Mouse (Mus musculus) thymus, adult 2 months (tissue): ENCODE measurements around the gene Apex2. TPM values are rescaled to one million over a fixed set of nuclear protein-coding genes. Genes with fewer than 3 reads are reported as not detected.

Experiments
- DNase-seq: peaks from one replicate; pipeline ENCODE4 v3.0.0; 2021
- H3K27ac ChIP-seq: fragments of 200-500 bp; 2 replicates; pipeline ENCODE4 v1.5.1; 2012; ENCODE audit warnings: low read length, control low read depth; ENCODE audit not compliant: control insufficient read depth, insufficient read depth
- H3K27me3 ChIP-seq: fragments of 200-500 bp; 2 replicates; pipeline ENCODE4 v1.6.1; 2012; ENCODE audit warnings: mild to moderate bottlenecking, low read length, moderate library complexity, mixed read lengths; ENCODE audit not compliant: control insufficient read depth, insufficient read depth
- H3K36me3 ChIP-seq: fragments of 200-500 bp; 2 replicates; pipeline ENCODE4 v1.6.1; 2012; ENCODE audit warnings: mild to moderate bottlenecking, low read length, moderate library complexity; ENCODE audit not compliant: control insufficient read depth, insufficient read depth
- H3K4me1 ChIP-seq: fragments of 200-500 bp; replicated peaks from 2 replicates; pipeline ENCODE4 v1.6.1; 2012; ENCODE audit warnings: low read length; ENCODE audit not compliant: control insufficient read depth, insufficient read depth
- H3K4me3 ChIP-seq: fragments of 200-500 bp; 2 replicates; pipeline ENCODE4 v1.5.1; 2012; ENCODE audit warnings: mild to moderate bottlenecking, low read length, control low read depth, moderate library complexity; ENCODE audit not compliant: control insufficient read depth, insufficient read depth
- CTCF ChIP-seq: fragments of 200-500 bp; IDR thresholded peaks from 2 replicates; pipeline ENCODE4 v1.5.1; 2012; ENCODE audit warnings: mild to moderate bottlenecking, control low read depth, low read length, moderate library complexity, borderline replicate concordance; ENCODE audit not compliant: control insufficient read depth, poor library complexity, insufficient read depth; ENCODE audit errors: extremely low read depth
- POLR2A ChIP-seq: fragments of 200-500 bp; IDR thresholded peaks from 2 replicates; pipeline ENCODE4 v1.6.1; 2012; ENCODE audit warnings: mild to moderate bottlenecking, low read length, control low read depth, moderate library complexity; ENCODE audit not compliant: control insufficient read depth, poor library complexity, insufficient read depth; ENCODE audit errors: extremely low read depth
- WGBS: fragments of 180-500 bp; shearing (Covaris S2); methylation state at CpG from one replicate; pipeline ENCODE4 v1.1.7; 2018; 5-methylcytosine and 5-hydroxymethylcytosine counted together
- polyA plus RNA-seq: library from polyadenylated mRNA; depleted of rRNA; stranded (reverse); fragments of >200 nt; gene quantifications from 2 replicates; pipeline ENCODE4 v1.2.3, GENCODE M21; 2012

The Apex2 gene
- polyA plus RNA-seq, 1 experiment: 25.8 TPM

DNA sequence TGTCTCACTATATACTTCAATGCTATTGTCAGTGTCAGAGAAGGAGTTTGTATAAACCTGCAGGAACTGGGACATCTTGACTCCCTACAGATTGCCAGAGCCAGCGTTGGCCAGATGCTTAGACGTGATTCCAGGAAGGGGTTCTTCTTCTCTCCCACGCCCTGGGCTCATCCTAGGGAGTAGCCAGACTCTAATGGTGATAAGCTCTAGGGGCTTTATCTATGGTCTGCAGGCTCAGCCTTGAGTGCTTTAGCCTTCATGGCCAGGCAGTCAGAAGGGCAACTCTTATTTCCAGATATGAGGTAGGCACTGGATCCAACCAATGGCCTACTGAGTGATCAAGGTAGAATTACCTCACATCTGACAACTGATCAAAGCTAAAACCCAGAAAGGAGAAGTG is 40.0 kb downstream of the Apex2 start:
- no peak overlapping the region for H3K27ac ChIP-seq

DNA sequence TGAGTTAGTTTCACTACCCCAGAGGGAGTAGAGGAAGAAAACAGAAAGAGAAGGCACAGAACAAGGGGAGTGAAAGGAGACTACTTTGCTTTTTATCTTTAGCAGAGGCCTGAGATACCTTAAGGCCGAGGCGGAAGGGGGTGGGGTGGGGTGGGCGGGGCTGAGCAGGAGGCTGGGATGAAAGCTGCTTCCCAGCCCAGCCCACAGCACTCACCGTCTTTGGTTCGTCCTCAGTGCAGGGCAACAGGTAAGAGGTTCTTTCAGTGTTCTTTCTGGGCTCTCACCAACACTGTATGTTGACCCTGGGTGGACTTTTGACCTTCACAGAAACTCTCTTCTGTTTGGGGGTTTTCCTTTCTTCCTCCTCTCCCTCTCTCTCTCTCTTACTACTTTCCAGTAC is 42.4 kb downstream of the Apex2 start, which contains the start of gene Alas2:
Gene Alas2 (plus strand): TSS at position 137 of the 400 bp plus-strand sequence.
- WGBS: 86% methylated on average over 5 of the region's 5 CpGs
- no peak for TF ChIP-seq CTCF
- no peak for TF ChIP-seq POLR2A
- no peaks in the 10 kb centered on the region for H3K27me3 ChIP-seq
- no peaks in the 10 kb centered on the region for H3K4me1 ChIP-seq
- no peaks in the 10 kb centered on the region for H3K36me3 ChIP-seq
- no peak for DNase-seq
- no peak within 1 kb of the TSS for H3K4me3 ChIP-seq
- H3K27ac ChIP-seq: no peak within 1 kb of the TSS

More for the DNA sequence above, 40.0 kb downstream of the Apex2 start:
- H3K36me3 ChIP-seq: no peaks in the 10 kb centered on the region
- no peaks in the 10 kb centered on the region for H3K4me1 ChIP-seq
- no peak for TF ChIP-seq POLR2A
- TF ChIP-seq CTCF: no peak
- no peaks in the 10 kb centered on the region for H3K27me3 ChIP-seq
- DNase-seq: no peak
- no peak overlapping the region for H3K4me3 ChIP-seq
- WGBS: 100% methylated on average over 3 of the region's 3 CpGs

DNA sequence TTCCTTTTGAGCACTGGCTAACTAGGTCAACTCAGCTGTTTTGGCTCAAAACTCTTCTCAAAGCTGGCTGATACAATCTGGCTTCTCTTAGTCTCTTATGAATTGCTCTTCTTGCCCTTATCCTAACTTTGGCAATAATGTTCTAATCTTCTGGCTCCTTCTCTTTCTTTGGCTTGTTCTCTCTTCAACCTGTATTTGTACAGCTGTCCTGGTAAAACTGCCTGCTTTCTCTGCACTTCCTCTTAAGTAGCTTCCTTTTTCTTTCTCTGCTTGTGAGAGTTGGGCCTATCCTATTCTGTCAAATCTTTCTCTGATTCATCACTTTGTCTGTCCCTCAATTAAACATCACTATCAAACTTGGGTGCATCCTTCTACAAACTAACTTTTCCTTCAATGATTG is 48.0 kb downstream of the Apex2 start:
- H3K27me3 ChIP-seq: no peaks in the 10 kb centered on the region
- H3K27ac ChIP-seq: no peak overlapping the region
- TF ChIP-seq CTCF: no peak
- no peak for TF ChIP-seq POLR2A
- H3K36me3 ChIP-seq: no peaks in the 10 kb centered on the region
- H3K4me1 ChIP-seq: no peaks in the 10 kb centered on the region
- DNase-seq: no peak
- no peak overlapping the region for H3K4me3 ChIP-seq

GRCm38 (mm10) chrX:150540111-150540510 is 49.6 kb downstream of the Apex2 start:
- Histone ChIP-seq H3K27ac (no peak overlapping the region), H3K27me3 (no peaks in the 10 kb centered on the region), H3K4me3 (no peak overlapping the region), H3K36me3 (no peaks in the 10 kb centered on the region), H3K4me1 (no peaks in the 10 kb centered on the region)
- 84% methylated on average over 2 of the region's 2 CpGs for WGBS
- no peak for DNase-seq
- TF ChIP-seq CTCF (no peak), POLR2A (no peak)

DNA sequence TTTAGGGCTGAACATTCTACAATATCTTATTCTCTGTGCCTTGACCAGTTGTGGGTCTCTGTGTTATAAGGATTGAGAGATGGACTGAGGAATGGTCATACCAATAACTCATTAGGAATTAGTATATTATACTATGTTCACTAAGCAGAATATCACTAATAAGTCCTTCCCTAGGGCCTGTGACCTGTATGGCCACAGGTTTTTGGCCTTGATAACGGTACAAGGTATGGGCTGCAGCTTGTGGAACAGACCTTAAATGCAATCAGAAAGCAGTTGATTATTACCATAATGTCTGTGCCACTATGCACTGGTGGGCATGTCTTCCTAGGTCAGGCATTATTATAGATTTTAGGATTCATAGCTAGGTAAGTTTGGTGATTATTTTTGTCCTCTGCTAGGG is 73.2 kb downstream of the Apex2 start:
- 100% methylated on average over 1 of the region's 1 CpGs for WGBS
- DNase-seq: no peak
- no peaks in the 10 kb centered on the region for H3K4me1 ChIP-seq
- no peak overlapping the region for H3K27ac ChIP-seq
- no peaks in the 10 kb centered on the region for H3K27me3 ChIP-seq
- H3K36me3 ChIP-seq: no peaks in the 10 kb centered on the region
- H3K4me3 ChIP-seq: no peak overlapping the region
- no peak for TF ChIP-seq CTCF
- no peak for TF ChIP-seq POLR2A

- no peaks in the 10 kb centered on the region for H3K27me3 ChIP-seq
- H3K27ac ChIP-seq: no peak overlapping the region
- TF ChIP-seq CTCF: no peak
- no peak for TF ChIP-seq POLR2A
- no peak for DNase-seq
- H3K4me3 ChIP-seq: no peak overlapping the region
- H3K36me3 ChIP-seq: no peaks in the 10 kb centered on the region
- H3K4me1 ChIP-seq: 0 out of 2 replicates have a peak, but pooled peaks cover 2% of the 10 kb centered on the region
Observed at GRCm38 (mm10) chrX:150516015-150516414, 73.7 kb downstream of the Apex2 start.

DNA sequence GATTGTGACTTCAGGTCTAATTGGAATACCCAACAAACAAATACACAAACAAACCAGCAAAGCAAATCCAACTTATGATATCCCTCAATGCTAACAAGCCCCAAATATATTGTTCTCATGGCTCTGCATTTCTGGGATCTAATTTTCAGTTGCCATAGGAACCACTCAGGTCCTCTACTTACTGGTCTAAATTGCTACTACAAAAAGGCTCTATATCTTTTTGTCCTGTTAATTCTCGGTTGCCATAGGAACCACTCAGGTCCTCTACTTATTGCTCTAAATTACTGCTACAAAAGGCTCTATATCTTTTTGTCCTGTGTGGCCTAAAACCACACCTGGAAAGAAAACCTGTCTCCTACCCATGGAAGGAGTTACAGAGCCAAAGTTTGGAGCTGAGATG is 75.5 kb downstream of the Apex2 start:
- WGBS: 95% methylated on average over 1 of the region's 1 CpGs
- DNase-seq: no peak
- no peak for TF ChIP-seq CTCF
- TF ChIP-seq POLR2A: no peak

More for the DNA sequence above, 75.5 kb downstream of the Apex2 start:
- H3K4me3 ChIP-seq: no peak overlapping the region
- 0 out of 2 replicates have a peak, but pooled peaks cover 2% of the 10 kb centered on the region for H3K4me1 ChIP-seq
- no peaks in the 10 kb centered on the region for H3K27me3 ChIP-seq
- H3K36me3 ChIP-seq: no peaks in the 10 kb centered on the region
- H3K27ac ChIP-seq: no peak overlapping the region
